Mouse (Mus musculus) hindbrain, embryonic 16.5 days (tissue): ENCODE data around the gene Amt. TPM values are rescaled to one million over a fixed set of nuclear protein-coding genes. Genes with fewer than 3 reads are reported as not detected.
A peak's percentile ranks its signal among the peaks of the same experiment; 100 is the strongest.

Experiments used
- ATAC-seq: fragments of 200-750 bp; cut with Nextera tagmentation; 2 replicates; pipeline ENCODE4 v1.8.0; 2017; ENCODE audit warnings: moderate TSS enrichment, moderate library complexity
- H3K27ac ChIP-seq: fragments of 300-500 bp; sonication (generic); 2 replicates; pipeline ENCODE4 v1.5.1; 2014; ENCODE audit warnings: low read depth, mild to moderate bottlenecking, control low read depth, low read length, moderate library complexity
- H3K27me3 ChIP-seq: fragments of 300-500 bp; sonication (generic); replicated peaks from 2 replicates; pipeline ENCODE4 v1.6.1; 2014; ENCODE audit warnings: low read length; ENCODE audit not compliant: control insufficient read depth, insufficient read depth
- H3K36me3 ChIP-seq: fragments of 300-500 bp; sonication (generic); 2 replicates; pipeline ENCODE4 v1.6.1; 2014; ENCODE audit warnings: mild to moderate bottlenecking, low read length, moderate library complexity, mixed read lengths; ENCODE audit not compliant: control insufficient read depth, insufficient read depth
- H3K4me1 ChIP-seq: fragments of 300-500 bp; sonication (generic); 2 replicates; pipeline ENCODE4 v1.6.1; 2014; ENCODE audit warnings: low read depth, low read length; ENCODE audit not compliant: control insufficient read depth, insufficient read depth
- H3K4me2 ChIP-seq: fragments of 300-500 bp; sonication (generic); 2 replicates; pipeline ENCODE4 v1.6.1; 2014; ENCODE audit warnings: mild to moderate bottlenecking, low read length, control low read depth, moderate library complexity
- H3K4me3 ChIP-seq: fragments of 300-500 bp; sonication (generic); 2 replicates; pipeline ENCODE4 v1.5.1; 2014; ENCODE audit warnings: mild to moderate bottlenecking, low read length, control low read depth, moderate library complexity
- H3K9ac ChIP-seq: fragments of 300-500 bp; sonication (generic); 2 replicates; pipeline ENCODE4 v1.6.1; 2014; ENCODE audit warnings: low read depth, mild to moderate bottlenecking, control low read depth, low read length, moderate library complexity
- H3K9me3 ChIP-seq: fragments of 300-500 bp; sonication (generic); 2 replicates; pipeline ENCODE4 v1.6.1; 2014; ENCODE audit warnings: mild to moderate bottlenecking, low read length, moderate library complexity; ENCODE audit not compliant: control insufficient read depth
- WGBS: fragments of 180-500 bp; shearing (Covaris S2); extraction: QIAGEN DNeasy Blood & Tissue Kit; methylation state at CpG from one replicate; pipeline ENCODE4 v1.1.7; 2014; 5-methylcytosine and 5-hydroxymethylcytosine counted together
- polyA plus RNA-seq: library from polyadenylated mRNA; unstranded; fragments of >200 nt; fragmentation: Nextera tagmentation; extraction: Ambion mirVana; gene quantifications from 2 replicates; pipeline ENCODE4 v1.2.1, GENCODE M21; 2015

Gene Amt
- polyA plus RNA-seq, 1 experiment from 2014 or later = 23.3 TPM

GRCm38 (mm10) chr9:108341801-108342200 is 45.1 kb downstream of the Amt start:
- H3K27me3 ChIP-seq = no peaks in the 10 kb centered on the region
- H3K9ac ChIP-seq = no peak overlapping the region
- no peak overlapping the region; the same call in 1 of the 2 replicates for H3K27ac ChIP-seq
- no peak overlapping the region for H3K4me2 ChIP-seq
- no peak for ATAC-seq
- H3K9me3 ChIP-seq = no peaks in the 10 kb centered on the region
- no peak overlapping the region for H3K4me3 ChIP-seq
- no peaks in the 10 kb centered on the region for H3K36me3 ChIP-seq
- peaks cover 12% of the 10 kb centered on the region for H3K4me1 ChIP-seq

DNA sequence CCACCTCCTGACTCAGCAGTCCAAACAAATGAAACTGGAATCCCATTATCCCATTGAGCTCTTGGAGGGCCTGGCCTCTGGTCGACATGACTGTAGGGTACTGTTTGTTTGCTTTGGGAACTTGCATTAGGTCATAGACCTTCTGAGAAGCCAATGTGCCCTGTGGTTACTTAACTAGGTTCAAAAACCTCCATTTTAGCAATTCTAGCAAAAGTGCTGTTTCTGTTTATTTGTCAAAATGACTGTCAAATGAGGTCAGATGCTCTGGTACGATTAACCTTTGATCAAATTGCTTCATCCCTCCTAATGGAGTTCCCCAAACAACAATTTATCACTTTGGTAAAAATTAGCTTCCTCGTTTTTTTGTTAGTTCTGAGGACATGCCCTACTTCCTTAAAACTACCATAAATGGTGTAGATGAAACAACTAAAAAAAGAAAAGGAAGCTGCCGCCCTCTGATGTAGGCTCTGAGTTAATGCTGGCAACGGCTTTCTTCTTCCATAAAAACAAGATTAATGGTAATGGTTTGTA is 45.7 kb downstream of the Amt start:
- no peak overlapping the region for H3K9ac ChIP-seq
- 46% methylated on average over 5 of the region's 5 CpGs for WGBS
- no peak overlapping the region for H3K4me2 ChIP-seq
- no peaks in the 10 kb centered on the region for H3K27me3 ChIP-seq
- ATAC-seq = no peak
- H3K4me3 ChIP-seq = no peak overlapping the region
- no peaks in the 10 kb centered on the region for H3K36me3 ChIP-seq
- H3K27ac ChIP-seq = no peak overlapping the region
- H3K4me1 ChIP-seq = peaks cover 12% of the 10 kb centered on the region
- H3K9me3 ChIP-seq = no peaks in the 10 kb centered on the region

DNA sequence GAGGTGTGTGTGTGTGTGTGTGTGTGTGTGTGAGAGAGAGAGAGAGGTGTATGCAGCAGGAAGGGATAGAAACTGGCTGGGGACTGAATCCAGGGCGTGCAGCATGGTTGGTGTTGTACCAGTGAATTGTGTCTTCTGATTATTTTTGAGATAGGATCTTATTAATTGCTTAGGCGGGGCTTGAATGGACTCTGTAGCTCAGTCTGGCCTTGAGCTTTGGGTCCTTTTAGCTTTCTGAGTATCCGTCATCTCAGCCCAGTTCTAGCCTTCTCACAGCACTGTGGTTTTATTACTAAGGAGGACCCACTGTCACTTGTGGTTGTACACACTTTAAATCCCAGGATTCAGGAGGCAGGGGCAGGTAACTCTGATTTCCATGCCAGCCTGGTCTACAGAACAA is 46.7 kb downstream of the Amt start:
- 89% methylated on average over 3 of the region's 3 CpGs for WGBS

DNA sequence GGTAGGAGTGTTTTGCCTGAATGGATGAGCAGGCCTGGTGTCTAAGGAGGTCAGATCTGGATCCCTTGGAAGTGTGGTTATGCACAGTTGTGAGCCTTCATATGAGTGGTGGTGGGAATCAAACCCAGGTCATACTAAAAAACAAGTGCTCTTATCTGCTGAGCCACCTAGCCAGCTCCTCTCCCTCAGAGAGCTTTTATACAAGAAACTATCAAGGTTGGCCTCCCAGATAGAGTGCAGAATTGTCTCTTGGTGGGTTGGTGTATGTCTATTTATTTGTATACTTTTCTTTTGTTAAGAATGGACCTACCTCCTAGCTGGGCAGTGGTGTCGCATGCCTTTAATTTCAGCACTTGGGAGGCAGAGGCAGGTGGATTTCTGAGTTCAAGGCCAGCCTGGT is 47.2 kb downstream of the Amt start:
- no peak for ATAC-seq
- 88% methylated on average over 1 of the region's 1 CpGs for WGBS
- Histone ChIP-seq H3K36me3 (no peaks in the 10 kb centered on the region), H3K27ac (no peak overlapping the region), H3K4me2 (no peak overlapping the region), H3K9ac (no peak overlapping the region), H3K27me3 (no peaks in the 10 kb centered on the region), H3K4me1 (peaks cover 15% of the 10 kb centered on the region), H3K9me3 (no peaks in the 10 kb centered on the region), H3K4me3 (no peak overlapping the region)

More for the DNA sequence above, 46.7 kb downstream of the Amt start:
- Histone ChIP-seq H3K4me2 (no peak overlapping the region), H3K9me3 (no peaks in the 10 kb centered on the region), H3K27me3 (no peaks in the 10 kb centered on the region), H3K27ac (no peak overlapping the region), H3K9ac (no peak overlapping the region), H3K4me3 (no peak overlapping the region), H3K4me1 (peaks cover 13% of the 10 kb centered on the region), H3K36me3 (no peaks in the 10 kb centered on the region)
- no peak for ATAC-seq

DNA sequence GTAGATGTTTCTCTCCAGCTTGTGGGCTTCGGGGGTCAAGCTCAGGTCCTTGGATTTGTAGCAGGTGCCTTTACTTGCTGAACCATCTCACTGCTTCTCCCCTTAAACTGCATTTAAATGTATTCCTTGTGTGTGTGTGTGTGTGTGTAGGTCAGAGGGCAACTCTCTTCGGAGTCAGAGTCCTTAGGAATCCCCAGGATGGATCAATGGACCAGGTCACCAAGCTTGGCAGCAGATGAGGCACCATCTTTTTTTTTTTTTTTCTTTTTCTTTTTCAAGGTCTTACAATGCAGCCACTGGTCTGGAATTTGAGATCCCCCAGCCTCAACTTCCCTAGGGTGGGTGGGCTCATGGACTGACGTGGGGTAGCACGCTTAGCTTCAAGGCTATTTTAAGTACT is 47.8 kb downstream of the Amt start:
- H3K27me3 ChIP-seq = no peaks in the 10 kb centered on the region
- H3K4me1 ChIP-seq = peaks cover 21% of the 10 kb centered on the region
- H3K4me2 ChIP-seq = no peak overlapping the region
- H3K36me3 ChIP-seq = no peaks in the 10 kb centered on the region
- no peaks in the 10 kb centered on the region for H3K9me3 ChIP-seq
- H3K9ac ChIP-seq = no peak overlapping the region
- ATAC-seq = no peak
- WGBS = 85% methylated on average over 4 of the region's 4 CpGs
- H3K4me3 ChIP-seq = no peak overlapping the region
- no peak overlapping the region for H3K27ac ChIP-seq

DNA sequence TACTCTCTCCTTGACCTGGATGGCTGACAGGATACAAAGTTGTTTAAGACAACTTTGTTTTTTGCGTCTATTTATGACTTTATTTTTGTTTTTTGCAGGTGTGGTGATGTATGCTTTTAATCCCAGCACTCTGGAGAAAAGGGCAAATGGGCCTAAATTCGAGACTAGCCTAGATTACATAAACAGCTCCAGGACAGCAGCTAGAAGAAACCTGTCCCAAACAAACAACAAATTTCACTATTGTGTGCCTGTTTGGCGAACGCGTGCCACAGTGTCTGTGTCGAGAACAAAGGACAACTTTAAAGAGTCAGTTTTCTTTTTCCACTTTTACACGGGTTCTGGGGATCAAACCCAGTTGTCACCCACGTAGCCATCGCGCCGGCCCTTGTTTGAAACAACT is 50.4 kb downstream of the Amt start:
- Histone ChIP-seq H3K27me3 (no peaks in the 10 kb centered on the region), H3K27ac (peak overlapping the region; percentile 98), H3K4me2 (peak overlapping the region; percentile 92), H3K36me3 (peaks cover 17% of the 10 kb centered on the region), H3K9ac (peak overlapping the region; percentile 90), H3K9me3 (no peaks in the 10 kb centered on the region), H3K4me3 (peak overlapping the region; percentile 99), H3K4me1 (peaks cover 11% of the 10 kb centered on the region)
- WGBS = 5% methylated on average over 11 of the region's 11 CpGs
- ATAC-seq = no peak

DNA sequence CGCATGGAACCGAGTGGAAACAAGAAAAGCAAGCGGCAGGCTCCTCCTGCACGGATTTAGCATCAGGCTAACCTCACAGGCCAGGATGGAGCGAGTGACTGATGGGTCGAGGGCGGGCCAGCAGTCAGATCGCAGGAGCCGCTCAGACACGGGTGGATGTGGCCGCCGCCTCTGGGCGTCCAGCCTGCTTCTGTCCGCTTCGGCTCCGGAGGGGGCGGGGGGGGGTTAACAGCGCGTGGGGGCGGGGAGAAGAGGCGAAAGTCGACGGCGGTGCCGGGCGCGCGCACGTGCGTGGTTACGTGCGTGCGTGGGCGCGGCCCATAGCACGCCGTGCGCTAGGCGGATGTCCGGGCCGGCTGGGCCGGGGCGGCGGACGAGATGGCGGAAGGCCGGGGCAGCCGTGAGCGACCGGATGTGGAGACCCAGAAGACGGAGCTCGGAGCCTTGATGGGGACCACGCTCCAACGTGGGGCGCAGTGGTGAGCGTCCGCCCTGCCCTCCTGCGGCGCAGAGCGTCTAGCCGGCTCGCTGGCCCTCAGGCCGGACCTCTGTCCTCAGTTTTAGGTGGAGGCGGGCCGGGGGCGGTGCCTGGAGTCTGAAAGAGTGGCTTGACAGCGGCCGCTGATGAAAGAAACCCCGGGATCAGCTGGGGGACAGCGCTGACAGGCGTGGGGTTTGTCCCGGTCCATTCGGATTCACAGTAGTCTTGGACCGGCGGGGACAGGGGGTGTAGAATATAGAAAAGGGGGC is 51.1 kb downstream of the Amt start, which contains the start of gene Usp4:
TSS of gene Usp4 (plus strand) at position 314 of the 750 bp plus-strand sequence.
- no peaks in the 10 kb centered on the region for H3K27me3 ChIP-seq
- peak within 1 kb of the TSS; percentile 90 for H3K9ac ChIP-seq
- ATAC-seq = peak; percentile 97
- H3K4me1 ChIP-seq = peaks cover 11% of the 10 kb centered on the region
- H3K4me3 ChIP-seq = peak within 1 kb of the TSS; percentile 99
- H3K4me2 ChIP-seq = peak within 1 kb of the TSS; percentile 92
- peak within 1 kb of the TSS; percentile 98 for H3K27ac ChIP-seq
- H3K36me3 ChIP-seq = peaks cover 20% of the 10 kb centered on the region
- under 1% methylated on average over 55 of the region's 75 CpGs for WGBS
- no peaks in the 10 kb centered on the region for H3K9me3 ChIP-seq

- no peak for ATAC-seq
- peak overlapping the region; percentile 92 for H3K4me2 ChIP-seq
- H3K27ac ChIP-seq = peak overlapping the region; percentile 98
- peak overlapping the region; percentile 99 for H3K4me3 ChIP-seq
- H3K36me3 ChIP-seq = peaks cover 24% of the 10 kb centered on the region
- H3K9ac ChIP-seq = peak overlapping the region; percentile 90
- peaks cover 11% of the 10 kb centered on the region for H3K4me1 ChIP-seq
- H3K27me3 ChIP-seq = no peaks in the 10 kb centered on the region
- H3K9me3 ChIP-seq = no peaks in the 10 kb centered on the region
- 7% methylated on average over 14 of the region's 14 CpGs for WGBS
Measured at GRCm38 (mm10) chr9:108348290-108348680, 51.6 kb downstream of the Amt start.

DNA sequence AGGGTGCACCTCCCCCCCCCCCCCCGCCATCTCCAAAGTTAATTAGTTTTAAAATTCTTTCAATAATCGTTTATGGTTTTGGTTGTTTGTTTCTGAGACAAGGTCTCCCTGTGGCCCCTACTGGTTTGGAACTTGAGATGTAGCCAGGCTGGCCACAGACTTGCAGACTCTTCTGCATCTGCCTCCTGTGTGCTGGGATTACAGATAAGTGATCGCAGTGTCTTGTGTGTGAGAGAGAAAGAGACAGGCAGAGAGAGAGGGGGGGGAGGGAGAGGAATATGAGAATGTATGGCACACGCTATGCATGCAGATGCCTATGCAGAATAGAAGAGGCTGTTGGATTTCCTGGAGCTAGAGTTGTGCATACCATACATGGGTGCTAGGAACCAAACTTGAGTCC is 53.1 kb downstream of the Amt start:
- Histone ChIP-seq H3K27ac (no peak overlapping the region), H3K4me1 (peaks cover 11% of the 10 kb centered on the region), H3K9ac (no peak overlapping the region), H3K27me3 (no peaks in the 10 kb centered on the region), H3K9me3 (no peaks in the 10 kb centered on the region), H3K4me2 (no peak overlapping the region), H3K4me3 (no peak overlapping the region), H3K36me3 (peaks cover 34% of the 10 kb centered on the region)
- ATAC-seq = no peak
- 91% methylated on average over 4 of the region's 4 CpGs for WGBS
